Mouse (Mus musculus): ENCODE measurements around the gene Zfp366. TPM values are rescaled to one million over a fixed set of nuclear protein-coding genes. Genes with fewer than 3 reads are reported as not detected.

Zfp366 gene
- total RNA-seq, 1 experiment from 2014 or later = 6.7 TPM

GRCm38 (mm10) chr13:99186859-99187258 lies 2.2 kb downstream of the Zfp366 start:
- DNase-seq = no peak

- DNase-seq = no peak
Measured at GRCm38 (mm10) chr13:99187456-99187855, 2.8 kb downstream of the Zfp366 start.

GRCm38 (mm10) chr13:99188625-99189024 lies 4.0 kb downstream of the Zfp366 start:
- DNase-seq = no peak

- DNase-seq = no peak
Measured at GRCm38 (mm10) chr13:99189671-99190070, 5.0 kb downstream of the Zfp366 start.

- DNase-seq = no peak
Measured at GRCm38 (mm10) chr13:99190466-99190865, 5.8 kb downstream of the Zfp366 start.

- no peak for DNase-seq
Measured at GRCm38 (mm10) chr13:99191063-99191462, 6.4 kb downstream of the Zfp366 start.

- no peak for DNase-seq
Measured at GRCm38 (mm10) chr13:99196314-99196713, 11.7 kb downstream of the Zfp366 start.

- no peak for DNase-seq
Measured at GRCm38 (mm10) chr13:99196865-99197264, 12.2 kb downstream of the Zfp366 start.

GRCm38 (mm10) chr13:99201647-99202574 lies 17.3 kb downstream of the Zfp366 start:
- DNase-seq = no peak

GRCm38 (mm10) chr13:99207214-99207613 lies 22.6 kb downstream of the Zfp366 start:
- DNase-seq = no peak

- DNase-seq = no peak
Measured at GRCm38 (mm10) chr13:99209859-99210258, 25.2 kb downstream of the Zfp366 start.

- no peak for DNase-seq
Measured at GRCm38 (mm10) chr13:99210837-99211236, 26.2 kb downstream of the Zfp366 start.

GRCm38 (mm10) chr13:99212976-99213375 lies 28.4 kb downstream of the Zfp366 start:
- no peak for DNase-seq

GRCm38 (mm10) chr13:99216005-99216404 lies 31.4 kb downstream of the Zfp366 start:
- DNase-seq = no peak

- no peak for DNase-seq
Measured at GRCm38 (mm10) chr13:99217984-99218383, 33.4 kb downstream of the Zfp366 start.

GRCm38 (mm10) chr13:99219586-99219985 lies 35.0 kb downstream of the Zfp366 start:
- no peak for DNase-seq

- no peak for DNase-seq
Measured at GRCm38 (mm10) chr13:99221996-99222395, 37.4 kb downstream of the Zfp366 start.

- no peak for DNase-seq
Measured at GRCm38 (mm10) chr13:99222476-99222875, 37.9 kb downstream of the Zfp366 start.

- DNase-seq = no peak
Measured at GRCm38 (mm10) chr13:99223321-99223884, 38.8 kb downstream of the Zfp366 start.

- no peak for DNase-seq
Measured at GRCm38 (mm10) chr13:99223917-99224316, 39.3 kb downstream of the Zfp366 start.

- DNase-seq = no peak
Measured at GRCm38 (mm10) chr13:99225374-99226240, 41.0 kb downstream of the Zfp366 start.

GRCm38 (mm10) chr13:99226809-99227208 lies 42.2 kb downstream of the Zfp366 start:
- DNase-seq = no peak

All from adrenal gland, postnatal 25 days (tissue).